Mouse (Mus musculus) large intestine, adult 2 months (tissue): ENCODE measurements around the gene Etl4. TPM values are rescaled to one million over a fixed set of nuclear protein-coding genes. Genes with fewer than 3 reads are reported as not detected.

Experiments used
- DNase-seq: peaks from one replicate; pipeline ENCODE4 v3.0.0-alpha.2; 2012; ENCODE audit warnings: low read depth, low spot score
- WGBS: fragments of 180-500 bp; shearing (Covaris S2); methylation state at CpG from one replicate; pipeline ENCODE4 v1.1.7; 2018; 5-methylcytosine and 5-hydroxymethylcytosine counted together
- polyA plus RNA-seq: library from polyadenylated mRNA; depleted of rRNA; stranded (reverse); fragments of >200 nt; gene quantifications from 2 replicates; pipeline ENCODE4 v1.2.3, GENCODE M21; 2012

Etl4 gene
- polyA plus RNA-seq, 1 experiment: 18.2 TPM

DNA sequence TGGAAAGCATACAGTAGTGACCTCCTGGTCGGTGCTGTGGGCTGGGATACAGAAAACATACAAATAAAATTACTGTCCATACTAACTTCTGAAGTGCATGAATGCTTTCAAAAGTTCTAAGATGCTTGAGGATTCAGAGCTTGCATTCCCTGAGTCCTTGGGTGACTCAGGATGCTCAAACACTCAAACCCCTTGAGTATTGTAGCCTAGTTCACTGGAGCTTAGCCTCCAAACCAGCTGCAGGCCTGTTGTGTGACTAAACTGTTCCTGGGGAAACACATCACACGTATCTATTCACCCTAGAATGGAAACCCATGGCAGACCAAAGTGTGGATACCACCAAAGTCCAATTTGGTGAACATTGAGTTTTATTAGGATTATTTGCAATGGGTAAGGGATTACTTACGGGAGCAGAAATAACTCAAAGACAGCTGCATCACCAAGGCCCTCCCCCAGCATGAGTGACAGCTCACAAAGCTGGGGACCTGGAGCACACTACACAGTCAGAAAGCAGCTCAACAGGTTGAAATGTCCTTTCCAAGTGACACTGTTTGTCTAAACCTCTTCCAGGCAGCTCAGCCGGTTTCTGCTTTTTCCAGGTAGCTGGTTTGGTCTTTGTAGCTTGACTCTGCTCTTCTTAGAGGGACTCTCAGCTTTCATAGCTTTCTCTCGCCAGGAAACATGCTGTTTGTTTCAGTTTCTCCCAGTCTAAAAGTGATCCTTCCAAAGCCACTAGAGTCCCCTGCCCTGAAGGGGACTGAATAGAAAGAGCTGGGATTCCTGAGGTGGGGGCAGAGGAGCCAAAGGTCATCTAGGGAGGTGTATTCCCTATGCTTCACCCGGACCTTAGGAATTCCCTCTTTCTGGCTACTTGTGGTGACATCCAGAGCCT lies 598.5 kb downstream of the Etl4 start:
- DNase-seq: no peak
- 53% methylated on average over 6 of the region's 6 CpGs for WGBS

- 58% methylated on average over 3 of the region's 3 CpGs for WGBS
- DNase-seq: no peak
These were observed 599.1 kb downstream of the Etl4 start for GRCm38 (mm10) chr2:20508724-20509052.

DNA sequence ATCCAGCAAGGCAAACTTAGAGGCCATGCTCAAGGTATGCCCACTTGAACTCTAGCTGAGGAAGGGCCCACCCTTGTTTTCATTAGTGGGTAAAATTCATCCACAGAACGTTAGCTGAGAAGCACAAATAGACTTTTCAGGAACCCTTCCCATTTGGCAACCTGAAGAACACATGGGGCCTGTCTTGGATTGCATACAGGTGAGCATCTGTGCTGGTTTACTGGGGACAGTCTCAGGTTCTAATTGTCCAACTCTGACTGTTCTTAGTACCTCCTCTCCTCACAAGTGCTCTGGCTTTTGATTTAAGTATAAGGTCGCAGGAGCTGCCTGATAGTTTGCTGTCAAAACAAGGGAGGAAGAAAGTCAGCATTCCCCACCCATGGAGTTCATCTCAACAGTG lies 600.5 kb downstream of the Etl4 start:
- 78% methylated on average over 2 of the region's 2 CpGs for WGBS

GRCm38 (mm10) chr2:20516270-20516865 lies 606.8 kb downstream of the Etl4 start:
- DNase-seq: no peak
- WGBS: 90% methylated on average over 8 of the region's 8 CpGs

More for the DNA sequence above, 600.5 kb downstream of the Etl4 start:
- no peak for DNase-seq

GRCm38 (mm10) chr2:20517853-20518252 lies 608.3 kb downstream of the Etl4 start:
- no peak for DNase-seq
- 59% methylated on average over 2 of the region's 2 CpGs for WGBS

DNA sequence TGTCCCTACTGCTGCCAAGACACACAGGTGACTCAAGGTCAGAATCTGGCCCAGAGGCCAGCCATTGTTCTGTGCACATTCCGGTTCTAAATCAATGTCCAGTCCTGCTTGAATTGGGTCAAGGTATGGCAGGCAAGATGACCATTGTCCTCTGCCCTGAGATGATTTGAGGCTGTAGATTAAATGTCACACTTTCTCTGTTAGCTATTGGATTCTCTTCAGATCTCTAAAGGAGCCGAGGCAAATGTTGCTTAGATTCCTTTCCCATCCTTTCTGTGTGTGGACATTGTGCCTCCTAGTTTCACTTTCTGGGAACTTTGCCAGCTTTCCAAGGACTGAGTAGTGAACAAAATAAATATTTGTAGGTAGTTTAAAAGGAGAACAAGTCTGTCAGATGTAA lies 608.9 kb downstream of the Etl4 start:
- WGBS: 15% methylated on average over 2 of the region's 2 CpGs
- no peak for DNase-seq

DNA sequence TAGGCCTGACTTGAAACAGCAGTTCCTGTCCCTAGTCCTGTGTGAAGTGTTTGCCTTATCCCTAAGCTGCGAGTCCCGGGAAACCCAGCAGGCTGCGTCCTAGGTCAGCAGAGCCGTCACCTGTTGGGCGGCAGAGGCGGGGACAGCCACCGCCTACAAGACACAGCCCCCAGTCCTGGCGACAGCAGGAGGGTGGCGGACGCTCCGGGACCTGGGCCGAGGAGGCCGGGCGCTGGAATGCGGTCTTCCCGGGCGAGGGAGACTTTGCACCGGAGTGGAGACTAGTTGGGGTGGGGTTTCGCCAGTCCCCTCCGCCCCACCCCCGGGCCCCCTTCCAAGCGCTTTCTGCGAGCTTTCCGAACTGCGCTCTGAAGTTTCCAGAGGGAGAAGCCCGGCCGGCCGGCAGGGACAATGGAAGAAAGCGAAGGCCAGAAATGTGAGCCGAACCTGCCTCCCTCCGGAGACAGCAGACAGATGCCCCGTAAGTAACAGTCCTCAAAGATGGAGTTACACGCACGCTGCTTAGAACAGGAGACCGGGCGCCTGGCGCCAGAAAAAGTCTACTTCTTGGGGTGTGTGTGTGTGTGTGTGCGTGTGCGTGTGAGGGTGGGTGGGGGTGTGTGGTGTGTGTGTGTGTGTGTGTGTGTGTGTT lies 610.0 kb downstream of the Etl4 start:
- no peak for DNase-seq
- 1% methylated on average over 39 of the region's 39 CpGs for WGBS

GRCm38 (mm10) chr2:20520099-20520475 lies 610.5 kb downstream of the Etl4 start:
- under 1% methylated on average over 12 of the region's 12 CpGs for WGBS
- no peak for DNase-seq

GRCm38 (mm10) chr2:20520636-20521595 lies 611.3 kb downstream of the Etl4 start:
- 19% methylated on average over 23 of the region's 23 CpGs for WGBS
- DNase-seq: no peak

DNA sequence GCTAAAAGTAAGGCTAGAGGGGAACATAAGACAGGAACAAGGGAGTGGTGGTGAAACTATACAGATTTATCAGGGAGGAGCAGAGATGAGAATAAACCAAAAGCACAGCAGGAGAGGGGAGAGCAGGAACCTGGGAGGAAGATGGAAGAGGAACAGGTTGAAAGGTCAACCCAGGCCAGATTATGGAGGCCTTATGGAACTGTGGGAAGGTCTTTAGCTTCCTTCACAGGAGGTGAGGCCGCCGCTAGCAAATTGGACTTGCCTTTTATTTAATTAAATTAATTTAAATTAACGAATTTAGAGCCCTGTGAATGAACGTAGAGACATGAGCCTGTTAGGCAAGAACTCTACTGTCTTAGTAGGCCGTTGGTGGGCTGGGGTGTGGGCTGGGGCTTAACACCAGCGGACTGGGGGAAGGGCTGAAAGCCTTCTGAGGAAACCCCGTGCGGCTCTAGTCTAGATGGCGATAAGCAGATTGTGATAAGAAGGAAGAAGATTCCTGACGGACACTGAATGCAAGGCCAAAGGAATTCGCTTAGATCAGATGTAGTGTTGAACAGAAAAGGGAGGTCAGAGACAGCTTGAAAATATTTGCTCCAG lies 612.2 kb downstream of the Etl4 start:
- DNase-seq: no peak

DNA sequence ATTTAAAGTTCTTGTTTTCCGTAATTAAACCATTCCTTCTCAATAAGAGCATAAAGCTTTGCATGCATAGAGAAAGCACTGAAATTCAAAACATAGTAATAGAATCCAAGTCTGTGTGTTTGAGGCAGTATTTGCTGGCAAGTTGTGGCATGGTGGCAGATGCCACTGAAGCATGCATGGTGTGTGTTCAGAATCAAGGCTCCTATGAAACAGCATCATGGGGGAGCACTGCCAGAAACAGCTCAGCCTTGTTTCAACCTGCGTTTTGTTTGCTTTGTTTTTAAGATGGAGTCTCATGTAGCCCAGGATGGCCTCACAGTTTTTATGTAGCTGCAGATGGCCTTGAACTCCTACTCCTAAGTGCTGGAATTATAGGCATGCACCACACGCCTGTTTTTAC lies 614.1 kb downstream of the Etl4 start:
- 70% methylated on average over 3 of the region's 3 CpGs for whole genome bisulfite sequencing
- DNase-seq: no peak

More for the DNA sequence above, 612.2 kb downstream of the Etl4 start:
- WGBS: 72% methylated on average over 11 of the region's 11 CpGs

GRCm38 (mm10) chr2:20525879-20526593 lies 616.5 kb downstream of the Etl4 start:
- WGBS: 17% methylated on average over 4 of the region's 4 CpGs
- DNase-seq: no peak

DNA sequence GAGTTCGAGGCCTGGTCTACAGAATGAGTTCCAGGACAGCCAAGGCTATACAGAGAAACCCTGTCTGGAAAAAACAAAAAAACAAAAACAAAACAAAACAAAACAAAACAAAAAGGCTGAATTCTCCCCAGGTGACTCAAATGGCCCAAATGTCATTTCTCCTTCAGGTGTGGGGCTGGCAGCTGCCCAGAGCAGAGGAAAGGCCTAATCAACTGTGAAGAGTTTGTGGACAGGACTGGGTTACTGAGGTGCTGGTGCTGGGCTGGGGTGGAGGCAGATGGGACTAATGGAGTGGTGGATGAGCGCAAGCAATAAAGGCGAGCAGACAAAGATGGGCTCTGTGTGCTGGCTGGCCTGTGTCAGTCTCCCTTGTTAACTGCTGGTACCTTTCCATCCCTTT lies 617.3 kb downstream of the Etl4 start:
- WGBS: 86% methylated on average over 3 of the region's 3 CpGs
- no peak for DNase-seq

- no peak for DNase-seq
- 26% methylated on average over 3 of the region's 3 CpGs for WGBS
These were observed 623.0 kb downstream of the Etl4 start for GRCm38 (mm10) chr2:20532623-20533022.

DNA sequence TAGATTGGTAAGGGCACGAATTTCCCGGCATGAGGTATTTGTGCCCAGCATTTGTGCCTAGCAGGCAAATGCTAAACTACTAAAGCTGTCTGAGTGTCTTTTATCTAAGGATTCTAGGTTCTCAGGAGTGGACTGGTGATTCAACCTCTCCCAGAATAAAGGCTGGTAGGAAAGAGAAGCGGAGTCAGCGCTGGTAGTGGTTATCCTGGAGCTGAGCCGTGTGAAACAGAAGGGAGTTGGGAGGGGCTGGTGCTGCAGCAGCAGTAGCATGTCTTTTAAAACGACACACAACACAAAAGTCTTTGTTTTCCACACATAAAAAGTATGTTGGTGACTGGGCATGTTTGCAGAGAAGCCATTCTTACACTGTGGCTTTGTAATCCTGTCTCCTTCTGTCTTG lies 628.2 kb downstream of the Etl4 start:
- 75% methylated on average over 6 of the region's 6 CpGs for WGBS
- DNase-seq: no peak

- WGBS: 76% methylated on average over 4 of the region's 4 CpGs
- no peak for DNase-seq
These were observed 629.3 kb downstream of the Etl4 start for GRCm38 (mm10) chr2:20538871-20539270.

- no peak for DNase-seq
These were observed 631.7 kb downstream of the Etl4 start for GRCm38 (mm10) chr2:20541261-20541660.

DNA sequence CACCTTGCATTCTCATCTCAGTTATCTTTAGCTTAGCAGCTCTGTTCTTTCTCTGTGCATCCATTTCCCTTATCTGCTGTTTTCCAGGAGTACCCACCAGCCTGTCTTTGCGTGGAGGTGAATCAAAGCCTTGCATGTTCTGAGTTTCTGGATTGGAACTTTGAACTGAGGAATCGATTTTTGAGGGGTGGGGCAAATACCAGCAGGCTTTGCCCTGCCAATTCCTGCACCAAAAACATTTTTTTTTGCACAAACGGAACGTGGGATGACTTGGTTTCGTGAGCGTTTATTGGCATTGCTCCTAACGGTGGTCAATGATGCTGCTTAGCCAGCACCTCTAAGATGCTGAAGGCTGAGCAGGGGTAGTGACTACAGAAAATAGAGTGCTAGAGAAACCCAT lies 632.7 kb downstream of the Etl4 start:
- DNase-seq: no peak
- 75% methylated on average over 7 of the region's 7 CpGs for WGBS

DNA sequence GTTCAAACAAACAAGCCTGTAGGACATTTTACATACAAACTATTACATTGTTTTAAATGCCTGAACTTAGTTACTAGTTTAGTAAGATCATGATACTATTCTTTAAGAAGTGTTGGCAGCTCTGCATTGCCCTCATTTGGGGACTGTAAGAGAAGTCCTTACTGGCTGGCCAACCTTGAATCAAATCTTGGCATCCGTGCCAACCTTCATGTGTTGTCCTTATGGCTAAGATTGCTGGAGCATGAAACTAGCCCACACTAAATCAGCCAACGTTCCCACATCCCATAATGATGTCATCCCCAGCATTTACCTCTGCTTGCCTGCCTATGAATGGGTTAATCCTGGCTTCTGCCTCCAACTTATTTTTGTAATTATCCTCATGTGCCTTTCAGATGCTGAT lies 636.0 kb downstream of the Etl4 start:
- no peak for DNase-seq
- 33% methylated on average over 2 of the region's 2 CpGs for WGBS
